Mouse (Mus musculus) embryonic facial prominence, embryonic 10.5 days (tissue): Measurements from ENCODE around the gene Snd1. TPM values are rescaled to one million over a fixed set of nuclear protein-coding genes. Genes with fewer than 3 reads are reported as not detected.
"Not testable (repeated sequence)": the region's sequence is repeated elsewhere in the genome, so short reads cannot be mapped to it uniquely, and the experiment has no call there.

Experiments used
- DNase-seq: peaks from one replicate; pipeline ENCODE4 v3.0.0-alpha.2; 2017; ENCODE audit warnings: low spot score
- H3K27ac ChIP-seq: fragments of 300-500 bp; sonication (generic); replicated peaks from 2 replicates; pipeline ENCODE4 v1.5.1; 2016; ENCODE audit warnings: mild to moderate bottlenecking
- H3K27me3 ChIP-seq: fragments of 300-500 bp; sonication (generic); replicated peaks from 2 replicates; pipeline ENCODE4 v1.6.1; 2016; ENCODE audit warnings: low read depth, mild to moderate bottlenecking; ENCODE audit not compliant: poor library complexity, severe bottlenecking
- H3K36me3 ChIP-seq: fragments of 300-500 bp; sonication (generic); replicated peaks from 2 replicates; pipeline ENCODE4 v1.6.1; 2016; ENCODE audit warnings: mild to moderate bottlenecking, moderate library complexity
- H3K4me1 ChIP-seq: fragments of 300-500 bp; sonication (generic); 2 replicates; pipeline ENCODE4 v1.6.1; 2016
- H3K4me3 ChIP-seq: fragments of 300-500 bp; sonication (generic); 2 replicates; pipeline ENCODE4 v1.5.1; 2016; ENCODE audit warnings: mild to moderate bottlenecking, moderate library complexity
- H3K9me3 ChIP-seq: fragments of 300-500 bp; sonication (generic); 2 replicates; pipeline ENCODE4 v1.6.1; 2016; ENCODE audit warnings: mild to moderate bottlenecking
- WGBS: fragments of 180-500 bp; shearing (Covaris S2); methylation state at CpG from one replicate; pipeline ENCODE4 v1.1.7; 2016; 5-methylcytosine and 5-hydroxymethylcytosine counted together
- polyA plus RNA-seq: library from polyadenylated mRNA; unstranded; fragments of >200 nt; fragmentation: Nextera tagmentation; extraction: Ambion mirVana; gene quantifications from 2 replicates; pipeline ENCODE4 v1.2.1, GENCODE M21; 2016

Gene Snd1
- polyA plus RNA-seq, 1 experiment from 2014 or later = 119 TPM

DNA sequence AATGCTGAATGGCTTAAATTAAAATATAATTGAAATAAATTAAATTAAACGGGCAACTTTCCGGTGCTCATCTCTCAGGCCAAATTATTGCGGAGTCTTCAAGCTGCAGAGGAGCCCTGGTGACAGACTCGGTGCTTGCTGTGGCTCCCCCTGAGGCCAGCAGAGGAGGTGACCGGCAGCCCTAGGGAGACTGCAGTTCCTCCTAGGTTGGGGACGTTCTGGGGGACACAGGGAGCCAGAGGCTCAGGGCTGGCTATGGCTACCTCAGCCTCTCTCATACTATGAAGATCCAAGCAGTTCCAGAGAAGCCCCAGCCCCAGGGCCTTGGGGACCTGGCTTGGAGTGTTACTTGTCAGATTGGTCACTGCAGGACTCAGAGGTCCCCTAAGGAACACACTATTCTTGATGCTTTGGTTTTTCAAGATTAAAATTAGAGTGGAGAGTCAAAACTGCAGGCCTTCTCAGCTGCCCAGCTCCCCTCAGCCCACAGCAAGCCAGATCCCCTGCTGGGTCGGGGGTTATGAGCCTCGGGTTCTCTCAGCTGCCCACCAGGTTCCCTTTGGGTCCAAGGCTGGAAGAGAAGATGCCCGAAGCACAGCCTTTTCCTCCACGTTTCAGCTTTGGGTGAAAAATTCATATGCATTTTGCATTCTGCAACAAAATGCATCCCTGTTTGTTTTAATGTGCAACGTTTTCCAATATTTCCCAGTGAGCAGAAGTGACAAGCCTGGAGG lies 448.3 kb downstream of the Snd1 start:
- no peak for DNase-seq
- no peaks in the 10 kb centered on the region for H3K9me3 ChIP-seq
- WGBS = 78% methylated on average over 11 of the region's 11 CpGs
- H3K27me3 ChIP-seq = no peaks in the 10 kb centered on the region
- H3K36me3 ChIP-seq = no peaks in the 10 kb centered on the region
- no peak overlapping the region for H3K4me3 ChIP-seq
- H3K27ac ChIP-seq = no peak overlapping the region
- H3K4me1 ChIP-seq = 0 out of 2 replicates have a peak, but pooled peaks cover 6% of the 10 kb centered on the region

DNA sequence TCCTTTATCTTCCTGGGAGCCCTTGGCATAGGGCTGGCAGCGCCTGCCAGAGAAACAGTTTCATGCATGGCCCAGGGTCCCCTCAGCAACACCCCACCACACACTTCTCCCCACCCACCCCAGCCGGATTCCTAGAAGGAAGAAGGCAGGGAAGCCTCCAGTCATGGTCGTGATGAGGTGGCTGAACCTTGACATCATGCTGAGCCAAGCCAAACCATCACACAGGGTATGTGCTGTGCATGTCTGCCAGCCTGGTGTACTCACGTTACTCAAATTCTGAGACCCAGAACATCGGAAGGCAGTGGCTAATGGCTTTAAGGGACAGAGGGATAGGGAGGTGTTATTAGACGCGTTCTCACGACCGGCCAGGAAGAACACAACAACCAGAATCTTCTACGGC lies 448.9 kb downstream of the Snd1 start:
- Histone ChIP-seq H3K36me3 (no peaks in the 10 kb centered on the region), H3K27me3 (no peaks in the 10 kb centered on the region), H3K9me3 (no peaks in the 10 kb centered on the region), H3K4me3 (no peak overlapping the region), H3K4me1 (0 out of 2 replicates have a peak, but pooled peaks cover 6% of the 10 kb centered on the region), H3K27ac (no peak overlapping the region)
- 85% methylated on average over 10 of the region's 10 CpGs for WGBS
- no peak for DNase-seq

DNA sequence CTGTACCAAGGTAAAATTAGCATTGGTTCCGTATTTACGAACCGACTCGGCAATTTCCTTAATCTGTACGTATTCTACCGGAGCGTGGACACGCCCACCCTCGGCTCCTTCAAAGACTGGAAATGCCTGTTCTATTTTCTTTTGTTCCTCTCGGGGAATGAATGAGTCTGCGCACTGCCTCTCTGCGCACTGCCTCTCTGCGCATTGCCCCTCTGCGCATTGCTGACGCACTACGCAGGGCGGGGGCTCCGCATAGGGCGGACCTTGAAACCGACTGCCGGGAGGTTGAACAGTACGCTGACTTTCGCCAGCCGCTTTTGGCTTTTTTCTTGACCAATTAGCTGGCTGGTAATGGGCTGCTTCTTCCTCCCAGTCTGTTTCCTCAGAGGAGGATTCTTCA lies 453.0 kb downstream of the Snd1 start:
- H3K9me3 ChIP-seq, H3K27me3 ChIP-seq, H3K4me3 ChIP-seq, H3K36me3 ChIP-seq, DNase-seq, H3K27ac ChIP-seq: not testable (repeated sequence)
- 89% methylated on average over 13 of the region's 24 CpGs for WGBS
- H3K4me1 ChIP-seq = peaks cover 18% of the 10 kb centered on the region

DNA sequence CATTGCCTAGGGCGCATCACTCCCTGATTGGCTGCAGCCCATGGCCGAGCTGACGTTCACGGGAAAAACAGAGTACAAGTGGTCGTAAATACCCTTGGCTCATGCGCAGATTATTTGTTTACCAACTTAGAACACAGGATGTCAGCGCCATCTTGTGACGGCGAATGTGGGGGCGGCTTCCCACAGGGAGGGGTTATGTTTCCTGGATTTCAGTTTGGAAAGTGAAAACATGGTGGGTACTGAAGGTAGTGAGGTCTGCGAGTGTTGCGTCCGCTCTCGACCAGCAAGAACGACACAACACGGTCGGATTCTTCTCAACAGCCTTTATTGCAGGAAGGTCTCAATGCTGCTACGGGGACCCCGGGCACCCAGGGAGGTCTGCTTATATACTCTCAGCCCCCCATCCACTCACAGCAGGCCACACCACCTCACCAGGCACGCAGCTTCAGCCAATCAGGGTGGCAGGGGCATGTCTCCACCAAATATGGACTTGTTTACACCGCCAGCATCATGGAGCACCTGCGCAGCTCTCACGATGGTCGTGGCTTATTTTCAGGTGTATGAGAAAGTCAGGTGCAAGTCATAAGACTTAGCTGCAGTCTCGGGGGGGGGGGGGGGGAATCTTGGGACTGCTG lies 454.3 kb downstream of the Snd1 start:
- WGBS = 75% methylated on average over 21 of the region's 25 CpGs
- H3K4me3 ChIP-seq = peak overlapping the region; percentile 27; the same call in 1 of the 2 replicates
- H3K36me3 ChIP-seq, H3K9me3 ChIP-seq, H3K27me3 ChIP-seq, DNase-seq, H3K27ac ChIP-seq: not testable (repeated sequence)
- H3K4me1 ChIP-seq = peaks cover 18% of the 10 kb centered on the region

DNA sequence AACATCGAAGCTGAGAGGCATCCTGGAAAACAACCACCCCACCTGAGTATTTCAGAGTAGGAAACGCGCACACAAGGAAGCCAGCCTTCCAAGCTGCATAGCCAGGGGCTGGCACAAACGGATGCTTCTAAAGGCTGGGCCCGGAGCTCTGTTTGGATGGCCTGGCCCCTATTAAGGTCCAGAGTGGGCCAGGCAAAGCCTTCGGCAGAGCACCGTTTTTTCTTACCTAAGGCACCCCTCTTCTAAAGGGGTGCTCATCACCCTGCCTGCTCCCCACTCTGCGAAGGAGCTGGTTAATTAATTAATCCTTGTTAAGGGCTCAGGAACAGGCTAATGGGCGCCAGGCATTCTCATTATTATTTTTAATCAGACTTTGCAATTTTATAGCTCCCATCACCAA lies 456.3 kb downstream of the Snd1 start:
- Histone ChIP-seq H3K27me3 (0 out of 2 replicates have a peak, but pooled peaks cover 9% of the 10 kb centered on the region), H3K9me3 (no peaks in the 10 kb centered on the region), H3K36me3 (no peaks in the 10 kb centered on the region), H3K4me3 (peak overlapping the region; percentile 50), H3K4me1 (peaks cover 18% of the 10 kb centered on the region), H3K27ac (no peak overlapping the region)
- no peak for DNase-seq
- WGBS = 18% methylated on average over 9 of the region's 9 CpGs

DNA sequence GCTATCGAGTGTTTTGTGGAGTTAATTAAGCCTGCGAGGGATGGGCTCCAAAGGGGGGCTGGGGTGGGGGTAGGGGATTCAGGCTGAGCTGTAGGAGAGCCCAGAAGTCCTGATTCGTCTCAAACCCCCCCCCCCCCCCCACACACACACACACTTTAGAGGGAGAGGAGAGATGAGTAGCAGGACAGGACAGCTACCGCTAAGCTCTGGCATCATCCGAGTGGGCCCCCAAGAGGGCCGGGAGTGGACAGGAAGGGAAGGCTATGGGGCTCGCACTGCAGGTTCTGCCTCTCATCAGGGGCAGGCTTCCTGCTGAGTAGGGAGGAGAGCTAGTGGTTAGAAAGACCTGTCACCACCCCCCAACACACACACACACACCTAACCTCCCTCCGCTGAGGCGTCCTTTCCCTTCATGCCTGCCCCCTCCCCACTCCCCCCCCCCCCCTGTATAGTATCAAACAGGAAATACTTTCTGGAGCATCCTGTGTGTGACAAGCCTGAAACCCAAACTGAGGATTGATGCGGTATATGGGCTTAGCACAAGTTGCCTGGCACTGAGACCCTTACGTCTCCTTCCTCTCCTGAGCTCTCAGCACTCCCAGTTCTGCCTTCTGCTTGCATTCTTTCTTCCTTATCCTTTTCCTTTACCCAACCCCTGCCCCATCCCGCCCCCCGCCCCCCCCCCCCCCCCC lies 456.8 kb downstream of the Snd1 start:
- Histone ChIP-seq H3K9me3 (no peaks in the 10 kb centered on the region), H3K27me3 (0 out of 2 replicates have a peak, but pooled peaks cover 9% of the 10 kb centered on the region), H3K27ac (peak overlapping the region; percentile 55; the same call in 1 of the 2 replicates), H3K4me1 (peaks cover 18% of the 10 kb centered on the region), H3K36me3 (no peaks in the 10 kb centered on the region), H3K4me3 (peak overlapping the region; percentile 50)
- 1% methylated on average over 13 of the region's 13 CpGs for WGBS
- DNase-seq = peak; percentile 30

DNA sequence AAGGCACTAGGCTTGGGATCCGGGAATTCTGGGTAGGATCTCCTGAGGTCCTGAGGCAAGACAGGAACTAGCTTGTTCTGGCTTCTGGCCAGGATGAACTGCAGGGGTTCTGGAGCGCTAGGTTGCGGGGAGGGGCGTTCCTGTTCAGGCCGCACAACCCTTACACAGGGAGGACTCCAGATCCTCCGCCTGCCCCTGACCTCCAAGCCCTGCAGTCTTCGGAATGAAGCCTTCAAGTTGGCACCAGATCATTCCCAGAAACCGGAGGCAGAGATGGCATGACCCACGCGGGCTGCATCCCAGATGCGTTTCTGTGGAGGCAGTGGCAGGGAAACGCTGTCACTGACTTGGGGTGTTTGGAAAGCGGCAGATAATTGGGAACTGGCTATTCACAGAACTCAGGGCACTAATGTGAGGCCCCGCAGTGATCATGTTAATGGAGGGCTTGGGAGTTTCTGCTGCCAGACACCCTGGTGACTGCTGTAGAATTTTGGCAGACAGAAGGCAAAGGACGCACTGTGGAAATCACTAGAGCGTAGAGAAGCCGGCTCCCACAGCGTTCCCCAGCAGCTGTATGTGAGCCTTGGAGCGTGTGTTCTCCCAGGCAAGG lies 457.5 kb downstream of the Snd1 start:
- 11% methylated on average over 19 of the region's 19 CpGs for WGBS
- Histone ChIP-seq H3K4me1 (peaks cover 18% of the 10 kb centered on the region), H3K9me3 (no peaks in the 10 kb centered on the region), H3K36me3 (no peaks in the 10 kb centered on the region), H3K4me3 (peak overlapping the region; percentile 50), H3K27ac (peak overlapping the region; percentile 55; the same call in 1 of the 2 replicates), H3K27me3 (0 out of 2 replicates have a peak, but pooled peaks cover 9% of the 10 kb centered on the region)
- DNase-seq = peak; percentile 50

DNA sequence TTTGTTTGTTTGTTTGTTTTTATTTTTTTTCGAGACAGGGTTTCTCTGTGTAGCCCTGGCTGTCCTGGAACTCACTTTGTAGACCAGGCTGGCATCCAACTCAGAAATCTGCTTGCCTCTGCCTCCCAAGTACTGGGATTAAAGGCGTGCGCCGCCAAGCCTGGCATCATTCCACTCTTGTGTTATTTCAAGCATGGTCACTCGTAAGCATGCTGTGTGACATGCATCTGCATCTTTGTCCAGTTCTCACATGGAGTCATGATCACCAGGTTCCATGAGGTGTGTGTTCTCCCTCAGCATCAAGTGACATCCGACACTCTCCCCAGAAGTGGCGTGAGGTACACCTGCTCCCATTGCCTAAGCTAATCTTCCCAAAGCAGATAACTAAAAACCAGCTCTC lies 460.8 kb downstream of the Snd1 start:
- H3K4me3 ChIP-seq = no peak overlapping the region
- WGBS = 85% methylated on average over 7 of the region's 7 CpGs
- no peak overlapping the region for H3K27ac ChIP-seq
- no peak for DNase-seq
- peaks cover 18% of the 10 kb centered on the region for H3K4me1 ChIP-seq
- H3K36me3 ChIP-seq = no peaks in the 10 kb centered on the region
- 0 out of 2 replicates have a peak, but pooled peaks cover 9% of the 10 kb centered on the region for H3K27me3 ChIP-seq
- no peaks in the 10 kb centered on the region for H3K9me3 ChIP-seq

DNA sequence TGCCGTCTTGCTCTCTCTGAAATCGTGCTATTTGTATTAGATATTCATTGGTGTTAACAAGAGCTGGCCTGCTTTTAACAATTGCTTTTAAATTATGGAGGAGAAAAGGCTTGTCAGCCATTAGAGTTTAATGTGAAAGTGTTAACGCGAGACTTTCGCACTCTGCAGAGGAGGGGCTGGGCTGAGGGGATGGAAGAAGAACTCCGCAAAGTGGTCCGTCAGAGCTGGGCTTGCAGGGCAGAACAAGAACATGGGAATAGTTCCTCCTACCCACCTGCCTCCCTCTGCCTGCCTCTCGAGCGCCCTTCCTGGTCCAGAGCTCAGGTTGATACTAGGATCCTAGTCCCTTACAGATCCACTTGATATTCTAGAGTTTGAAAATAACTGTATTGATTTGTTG lies 472.3 kb downstream of the Snd1 start:
- 74% methylated on average over 9 of the region's 9 CpGs for WGBS
- peaks cover 8% of the 10 kb centered on the region; the same call in 1 of the 2 replicates for H3K27me3 ChIP-seq
- no peaks in the 10 kb centered on the region for H3K4me1 ChIP-seq
- no peak for DNase-seq
- no peak overlapping the region for H3K4me3 ChIP-seq
- H3K9me3 ChIP-seq = no peaks in the 10 kb centered on the region
- H3K36me3 ChIP-seq = no peaks in the 10 kb centered on the region
- H3K27ac ChIP-seq = no peak overlapping the region

DNA sequence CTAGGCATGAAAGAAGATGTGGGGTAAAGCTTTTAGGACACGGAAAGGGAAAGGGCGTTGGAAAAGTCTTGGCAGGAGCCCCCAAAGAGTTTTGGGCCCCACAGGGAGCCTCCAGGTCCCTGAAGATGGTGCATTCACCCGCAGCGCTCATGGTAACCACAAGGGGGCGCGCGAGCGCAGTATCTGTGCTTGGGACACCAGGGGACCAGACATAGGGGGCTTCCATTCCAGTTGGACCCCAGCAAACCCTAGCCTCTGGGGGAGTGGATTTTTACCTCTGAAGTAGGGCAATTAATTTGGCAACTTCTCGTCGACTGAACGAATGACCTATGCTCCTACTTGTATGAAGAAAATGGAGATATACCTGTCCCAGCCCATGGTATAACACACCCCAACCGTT lies 474.3 kb downstream of the Snd1 start:
- no peaks in the 10 kb centered on the region for H3K36me3 ChIP-seq
- no peaks in the 10 kb centered on the region for H3K4me1 ChIP-seq
- H3K4me3 ChIP-seq = no peak overlapping the region
- H3K27me3 ChIP-seq = peaks cover 8% of the 10 kb centered on the region; the same call in 1 of the 2 replicates
- peak; percentile 82 for DNase-seq
- no peaks in the 10 kb centered on the region for H3K9me3 ChIP-seq
- no peak overlapping the region for H3K27ac ChIP-seq
- 17% methylated on average over 12 of the region's 12 CpGs for WGBS

DNA sequence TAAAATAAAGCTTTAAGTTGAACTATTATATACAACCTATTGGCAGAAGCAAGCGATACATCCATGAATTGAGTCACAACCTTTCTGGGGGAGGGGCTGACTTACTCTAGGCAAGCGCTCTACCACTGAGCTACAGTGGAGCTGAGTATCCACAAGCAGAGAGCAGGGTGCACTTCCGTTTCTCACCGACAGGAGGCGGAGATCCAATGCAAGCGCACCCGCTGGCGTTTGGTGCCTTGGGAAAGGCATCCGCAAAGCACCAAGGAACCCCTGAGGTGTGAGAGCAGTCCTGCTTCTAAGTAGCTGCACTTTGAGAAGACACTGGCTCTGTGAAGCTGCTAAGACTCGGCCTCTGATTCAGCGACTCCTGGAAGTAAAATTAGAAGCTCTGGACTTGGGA lies 480.6 kb downstream of the Snd1 start:
- Histone ChIP-seq H3K27me3 (no peaks in the 10 kb centered on the region), H3K9me3 (no peaks in the 10 kb centered on the region), H3K27ac (no peak overlapping the region), H3K4me1 (no peaks in the 10 kb centered on the region), H3K36me3 (no peaks in the 10 kb centered on the region), H3K4me3 (no peak overlapping the region)
- peak; percentile 73 for DNase-seq
- WGBS = 15% methylated on average over 11 of the region's 11 CpGs

DNA sequence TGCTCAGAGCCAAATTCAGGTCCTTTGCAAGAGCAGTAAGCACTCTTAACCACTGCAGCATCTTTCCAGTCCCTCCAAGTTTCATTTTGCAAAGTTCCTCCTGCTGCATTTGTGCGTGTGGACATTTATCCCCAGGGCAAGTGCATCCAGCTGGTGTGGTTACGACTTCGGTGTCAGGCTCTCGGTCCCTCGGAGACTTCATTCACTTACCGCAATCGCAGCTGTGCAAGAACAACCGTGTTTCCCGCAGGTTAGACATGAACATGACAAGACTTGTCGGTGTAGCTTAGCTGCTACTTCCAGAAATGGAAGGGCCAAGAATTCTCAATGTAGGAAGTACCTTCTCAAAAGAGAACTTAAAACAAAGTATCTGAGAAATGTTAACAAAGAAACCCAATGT lies 482.5 kb downstream of the Snd1 start:
- Histone ChIP-seq H3K27me3 (no peaks in the 10 kb centered on the region), H3K4me1 (0 out of 2 replicates have a peak, but pooled peaks cover 3% of the 10 kb centered on the region), H3K4me3 (no peak overlapping the region), H3K9me3 (no peaks in the 10 kb centered on the region), H3K36me3 (no peaks in the 10 kb centered on the region), H3K27ac (no peak overlapping the region)
- no peak for DNase-seq
- WGBS = 73% methylated on average over 10 of the region's 10 CpGs
